Mouse (Mus musculus): ENCODE measurements at regions not wholly inside any gene's neighbourhood (a gene's known extent, or its start where the extent isn't known, plus 50 kb on each side); places are given as distances from the start of the nearest gene placed in this dataset.

DNA sequence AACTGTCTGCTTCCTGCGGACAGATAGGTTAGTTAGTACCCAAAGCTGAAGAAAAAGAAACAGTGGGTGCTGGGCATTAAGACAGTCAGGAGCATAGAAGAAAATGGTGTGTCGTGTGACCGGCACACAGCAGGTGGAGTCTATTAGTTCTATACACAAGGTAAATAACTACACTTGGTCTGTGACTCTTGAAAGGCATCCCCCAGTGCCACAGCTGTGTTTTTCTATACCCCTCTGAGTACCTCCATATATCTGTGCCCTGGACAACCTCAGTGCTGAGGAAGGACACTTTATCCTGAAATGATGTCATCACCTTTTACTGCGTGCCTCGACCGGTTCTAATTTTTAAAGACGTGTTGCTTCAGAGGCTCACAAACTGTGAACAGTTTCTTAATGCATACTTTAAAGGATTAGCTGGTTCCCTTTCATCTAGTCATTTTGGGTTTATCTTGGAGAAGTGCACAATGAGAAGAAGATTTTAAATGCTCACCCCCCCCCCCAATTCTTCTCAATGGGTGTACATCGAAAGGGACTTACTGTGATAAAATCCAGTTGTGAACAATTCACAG, 666.1 kb downstream of the Pkhd1 start:
- DNase-seq (ENCODE audit: low read depth, low spot score), result no peak

DNA sequence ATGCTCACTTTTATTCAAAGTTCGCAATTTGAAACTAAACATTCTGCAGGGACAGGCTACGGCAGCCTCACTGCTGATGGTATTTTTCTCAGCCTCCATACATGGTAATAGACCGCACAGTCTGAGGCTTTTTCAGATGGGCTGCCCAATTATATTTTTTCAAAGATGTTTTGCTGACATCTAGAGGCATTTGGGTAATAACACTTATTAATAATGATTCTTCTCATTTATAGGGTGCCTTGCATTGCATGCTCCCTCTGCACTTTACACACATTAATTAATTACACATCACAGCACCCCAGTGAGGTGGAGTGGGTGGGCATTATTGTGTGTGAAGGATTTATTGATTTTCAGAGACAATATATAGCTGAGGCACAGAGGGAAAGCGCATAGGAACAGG, 644.5 kb downstream of the Pkhd1 start:
- no peak for DNase-seq (ENCODE audit: low read depth, low spot score)

DNA sequence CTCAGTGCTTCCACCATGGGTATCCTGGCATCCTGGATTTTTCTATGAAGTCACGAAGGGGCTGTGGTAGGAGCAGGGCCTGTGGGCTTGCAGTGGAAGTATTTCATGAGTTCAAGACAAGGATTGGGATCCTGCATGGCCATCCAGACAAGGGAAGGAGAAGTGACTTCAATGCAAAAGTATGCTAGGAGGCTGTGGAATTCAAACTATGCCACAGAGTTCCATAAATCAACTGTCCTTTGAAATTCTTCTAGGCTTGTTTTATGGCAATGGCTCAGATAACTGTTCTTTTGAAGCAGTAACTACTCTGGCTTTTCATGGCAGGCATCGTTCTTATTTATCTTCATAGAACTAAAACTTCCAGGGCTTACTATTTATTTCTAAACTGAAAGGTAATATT, 643.9 kb downstream of the Pkhd1 start:
- no peak for DNase-seq (ENCODE audit: low read depth, low spot score)

DNA sequence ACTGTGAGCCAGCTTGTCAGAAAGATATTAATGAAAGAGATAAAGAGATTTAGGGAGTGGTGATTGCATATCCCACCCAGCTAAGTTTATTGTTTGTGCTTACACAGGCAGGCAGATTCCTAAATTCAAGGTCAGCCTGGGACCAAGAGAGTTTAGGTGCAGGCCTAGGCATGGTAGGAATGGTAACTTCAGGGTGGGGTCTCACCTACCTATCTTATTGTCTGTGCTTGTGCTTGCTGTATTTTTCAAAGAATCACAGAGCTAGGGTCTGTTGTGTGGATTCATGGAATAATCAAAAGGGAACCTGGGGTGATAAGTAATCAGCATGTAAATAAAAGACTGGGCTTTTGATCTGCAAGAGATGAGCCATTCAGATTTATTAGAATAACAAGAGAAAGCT, 642.4 kb downstream of the Pkhd1 start:
- DNase-seq (ENCODE audit: low read depth, low spot score), result no peak

DNA sequence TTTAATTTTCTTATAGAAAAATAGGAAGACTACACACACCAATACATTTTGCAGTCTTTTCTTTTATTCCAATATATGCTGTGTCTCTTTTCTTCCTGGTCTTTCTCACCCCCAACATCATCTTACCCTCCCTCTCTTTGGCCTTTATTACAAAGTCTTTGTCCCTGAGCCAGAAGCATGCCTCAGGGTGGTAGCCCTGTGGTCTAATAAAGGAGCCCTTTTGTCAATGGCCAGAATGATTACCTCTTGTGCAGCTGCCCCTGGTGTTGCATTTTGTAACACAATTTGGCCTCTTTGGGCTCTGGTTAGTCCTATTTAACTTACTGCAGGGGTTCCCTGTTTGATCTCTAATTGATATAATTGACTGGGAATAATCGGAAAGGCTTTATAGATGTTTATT, 636.7 kb downstream of the Pkhd1 start:
- no peak for DNase-seq (ENCODE audit: low read depth, low spot score)

DNA sequence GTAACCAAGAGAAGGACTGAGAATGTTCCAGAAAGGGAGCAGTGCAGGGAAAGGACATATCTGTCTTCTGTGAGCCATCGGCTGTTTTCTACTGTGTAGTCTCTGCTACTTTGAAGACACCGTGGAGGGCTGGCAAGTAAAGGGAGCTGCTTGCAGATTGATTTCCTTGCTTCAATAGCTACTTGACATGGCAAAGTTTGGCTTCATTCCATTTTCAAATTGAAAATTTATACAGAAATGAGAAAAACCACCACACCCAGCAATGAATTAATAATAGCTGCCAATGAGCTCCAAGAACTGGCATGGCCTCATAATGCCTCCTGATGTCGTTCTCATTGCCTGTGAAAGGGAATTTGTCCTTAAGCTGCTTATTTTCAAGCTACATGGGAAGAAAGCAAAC, 635.1 kb downstream of the Pkhd1 start:
- no peak for DNase-seq (ENCODE audit: low read depth, low spot score)

DNA sequence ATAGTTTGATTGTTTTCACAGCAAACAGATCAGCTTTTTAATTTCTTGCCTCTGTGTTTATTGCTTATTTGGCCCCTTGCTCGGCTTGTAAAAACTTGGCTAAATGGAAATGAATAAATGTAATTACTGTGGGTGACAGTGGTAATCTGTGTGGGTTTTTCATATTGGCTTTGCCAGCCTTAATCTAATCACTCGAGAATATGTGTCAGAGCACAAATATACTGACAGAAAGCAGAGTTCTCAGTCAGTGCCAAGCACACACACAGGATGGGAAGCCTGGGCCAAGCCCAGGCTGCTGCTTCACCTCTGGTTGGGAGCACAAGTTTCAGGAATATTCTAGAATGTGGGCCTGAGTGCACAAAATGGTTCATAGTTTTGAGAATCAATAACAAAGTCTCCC, 634.4 kb downstream of the Pkhd1 start:
- DNase-seq (ENCODE audit: low read depth, low spot score), result no peak

DNA sequence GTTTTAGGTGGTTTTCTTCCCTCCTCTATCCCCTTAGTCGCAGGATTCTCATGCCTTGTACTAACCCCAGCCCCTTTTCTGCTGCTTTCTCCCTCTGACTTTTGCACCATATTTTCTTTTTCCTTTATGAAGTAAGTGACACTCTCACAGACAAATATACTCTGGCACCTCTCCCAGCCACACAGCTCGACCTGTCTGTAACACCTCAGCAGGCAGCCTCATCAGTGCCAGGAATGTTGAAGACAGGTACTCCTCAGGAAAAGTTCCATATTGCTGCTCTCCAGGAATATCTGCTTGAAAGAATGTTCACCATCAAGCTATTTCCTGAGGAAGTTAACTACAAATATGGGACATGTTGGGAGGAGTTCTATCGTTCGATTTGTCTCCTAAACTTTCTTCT, 627.9 kb downstream of the Pkhd1 start:
- DNase-seq (ENCODE audit: low read depth, low spot score), result no peak
